Mouse (Mus musculus) myocyte (in vitro differentiated cells): Measurements from ENCODE around the gene Trp53i13. TPM values are rescaled to one million over a fixed set of nuclear protein-coding genes. Genes with fewer than 3 reads are reported as not detected.

Experiments used
- H3K27me3 ChIP-seq: one replicate; pipeline ENCODE4 v1.6.1; 2011; ENCODE audit not compliant: control insufficient read depth, insufficient read depth, insufficient read length
- H3K36me3 ChIP-seq: one replicate; pipeline ENCODE4 v1.6.1; 2011; ENCODE audit not compliant: control insufficient read depth, insufficient read depth
- H3K4me2 ChIP-seq: one replicate; pipeline ENCODE4 v1.6.1; 2011; ENCODE audit warnings: low read depth, control low read depth
- H3K4me3 ChIP-seq: one replicate; pipeline ENCODE4 v1.5.1; 2011; ENCODE audit warnings: mild to moderate bottlenecking, control low read depth, moderate library complexity
- H3K79me2 ChIP-seq: one replicate; pipeline ENCODE4 v1.6.1; 2011; ENCODE audit not compliant: control insufficient read depth, insufficient read depth
- H3ac ChIP-seq: one replicate; pipeline ENCODE4 v1.6.1; 2011; ENCODE audit not compliant: control insufficient read depth, insufficient read length
- CEBPB ChIP-seq: IDR thresholded peaks from 2 replicates; pipeline ENCODE4 v1.6.1; 2011; ENCODE audit warnings: mild to moderate bottlenecking, moderate library complexity; ENCODE audit not compliant: poor library complexity, insufficient read depth, severe bottlenecking
- E2F4 ChIP-seq: IDR thresholded peaks from one replicate; pipeline ENCODE4 v1.6.1; 2011; ENCODE audit warnings: mild to moderate bottlenecking, control low read depth, moderate library complexity; ENCODE audit not compliant: insufficient read depth
- MAX ChIP-seq: IDR thresholded peaks from one replicate; pipeline ENCODE4 v1.6.1; 2011; ENCODE audit warnings: low read depth, mild to moderate bottlenecking, control low read depth
- MYOD1 ChIP-seq, 3 experiments: IDR thresholded peaks; one replicate each; pipeline ENCODE4 v1.6.1; 2011; ENCODE audit warnings: control low read depth in 2 of 3, low read depth in 2 of 3, mild to moderate bottlenecking in 2 of 3, moderate library complexity in 1 of 3; ENCODE audit not compliant: insufficient read length in 2 of 3, control insufficient read depth in 1 of 3
- MYOG ChIP-seq, 3 experiments: IDR thresholded peaks; one replicate each; pipeline ENCODE4 v1.6.1; 2011; ENCODE audit warnings: control low read depth in 2 of 3, low read depth in 2 of 3, mild to moderate bottlenecking in 2 of 3; ENCODE audit not compliant: insufficient read length in 2 of 3, control insufficient read depth in 1 of 3, insufficient read depth in 1 of 3
- POLR2A ChIP-seq: IDR thresholded peaks from one replicate; pipeline ENCODE4 v1.6.1; 2011; ENCODE audit warnings: low read depth, mild to moderate bottlenecking, control low read depth, moderate library complexity; ENCODE audit not compliant: insufficient read length
- POLR2AphosphoS2 ChIP-seq: IDR thresholded peaks from one replicate; pipeline ENCODE4 v1.6.1; 2011; ENCODE audit warnings: low read depth, control low read depth; ENCODE audit not compliant: insufficient read length
- REST ChIP-seq: IDR thresholded peaks from one replicate; pipeline ENCODE4 v1.6.1; 2011; ENCODE audit warnings: mild to moderate bottlenecking, control low read depth, moderate library complexity; ENCODE audit not compliant: insufficient read depth, insufficient read length
- SRF ChIP-seq: IDR thresholded peaks from one replicate; pipeline ENCODE4 v1.6.1; 2011; ENCODE audit warnings: low read depth; ENCODE audit not compliant: control insufficient read depth, insufficient read length
- TCF12 ChIP-seq: IDR thresholded peaks from one replicate; pipeline ENCODE4 v1.6.1; 2011; ENCODE audit warnings: mild to moderate bottlenecking, control low read depth; ENCODE audit not compliant: poor library complexity, insufficient read depth, severe bottlenecking
- TCF3 ChIP-seq: IDR thresholded peaks from one replicate; pipeline ENCODE4 v1.6.1; 2011; ENCODE audit warnings: low read depth, control low read depth; ENCODE audit not compliant: insufficient read length
- USF1 ChIP-seq: IDR thresholded peaks from one replicate; pipeline ENCODE4 v1.6.1; 2011; ENCODE audit warnings: low read depth, mild to moderate bottlenecking, control low read depth, moderate library complexity
- polyA plus RNA-seq: library from polyadenylated mRNA; unstranded; fragments of >200 nt; fragmentation: generic; extraction: Trizol; gene quantifications from one replicate; pipeline ENCODE4 v1.2.1, GENCODE M21; 2012; ENCODE audit warnings: missing spikeins

The Trp53i13 gene
- polyA plus RNA-seq, 1 experiment, result 23.7 TPM

DNA sequence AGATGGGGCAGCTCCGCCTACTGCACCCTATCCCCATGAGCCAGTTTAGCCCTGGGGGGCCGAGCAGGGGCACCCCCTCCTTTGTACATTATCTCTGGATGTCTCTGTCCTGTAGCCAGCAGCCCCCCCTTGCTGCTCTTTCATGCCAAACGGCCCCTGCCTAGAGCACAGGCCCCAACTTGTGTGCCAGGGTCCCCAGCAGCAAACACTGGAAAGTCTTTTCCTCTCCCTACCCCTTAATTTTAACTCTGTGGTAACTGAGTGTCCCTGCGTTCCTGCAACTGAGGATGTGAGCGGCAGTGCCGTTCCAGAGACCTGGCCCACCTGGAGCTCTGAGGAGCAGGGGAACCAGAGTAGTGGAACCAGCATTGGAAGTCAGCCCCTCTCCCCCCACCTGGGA is 8.8 kb downstream of the Trp53i13 start:
- H3K4me2 ChIP-seq, result no peak overlapping the region
- H3K4me3 ChIP-seq, result no peak overlapping the region
- H3K36me3 ChIP-seq, result peaks cover 21% of the 10 kb centered on the region
- no peak overlapping the region for H3ac ChIP-seq
- TF ChIP-seq TCF12 (no peak), SRF (no peak), MAX (no peak), MYOG (IDR thresholded peaks at IDR 0.05; ENCODE audit: control insufficient read depth in 1 of 3, insufficient read depth in 1 of 3, insufficient read length in 2 of 3, low read depth in 2 of 3) (no peak), MYOD1 (IDR thresholded peaks at IDR 0.05; ENCODE audit: control insufficient read depth in 1 of 3, insufficient read length in 2 of 3, low read depth in 2 of 3) (no peak), E2F4 (no peak), POLR2AphosphoS2 (no peak), TCF3 (no peak), USF1 (no peak), REST (no peak), POLR2A (no peak)
- H3K27me3 ChIP-seq, result no peaks in the 10 kb centered on the region
- H3K79me2 ChIP-seq, result no peaks in the 10 kb centered on the region

- TF ChIP-seq POLR2AphosphoS2 (peak; percentile 58), MYOG (IDR thresholded peaks at IDR 0.05; ENCODE audit: control insufficient read depth in 1 of 3, insufficient read depth in 1 of 3, insufficient read length in 2 of 3, low read depth in 2 of 3) (no peak), MYOD1 (IDR thresholded peaks at IDR 0.05; ENCODE audit: control insufficient read depth in 1 of 3, insufficient read length in 2 of 3, low read depth in 2 of 3) (no peak), POLR2A (no peak), TCF3 (no peak)
- Histone ChIP-seq H3K4me3 (no peak overlapping the region), H3K79me2 (no peaks in the 10 kb centered on the region), H3K27me3 (no peaks in the 10 kb centered on the region), H3K36me3 (peaks cover 22% of the 10 kb centered on the region), H3K4me2 (no peak overlapping the region), H3ac (no peak overlapping the region)
These were observed 9.5 kb downstream of the Trp53i13 start for GRCm38 (mm10) chr11:77506273-77506672.

GRCm38 (mm10) chr11:77505291-77505980 is 10.3 kb downstream of the Trp53i13 start:
- H3K36me3 ChIP-seq, result peaks cover 22% of the 10 kb centered on the region

DNA sequence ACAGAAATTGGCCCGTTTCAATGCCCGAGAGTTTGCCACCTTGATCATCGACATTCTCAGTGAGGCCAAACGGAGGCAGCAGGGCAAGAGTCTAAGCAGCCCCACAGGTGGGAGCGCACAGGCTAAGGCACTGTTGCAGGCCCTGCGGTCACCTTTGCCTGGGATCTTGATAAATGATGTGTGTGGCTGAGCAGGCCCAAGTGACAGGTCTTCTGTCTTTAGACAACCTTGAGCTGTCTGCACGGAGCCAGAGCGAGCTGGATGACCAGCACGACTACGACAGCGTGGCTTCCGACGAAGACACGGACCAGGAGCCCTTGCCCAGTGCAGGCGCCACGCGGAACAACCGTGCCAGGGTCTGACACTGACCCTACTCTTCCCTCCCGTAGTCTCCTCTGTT is 11.4 kb downstream of the Trp53i13 start:
- Histone ChIP-seq H3K79me2 (no peaks in the 10 kb centered on the region), H3K4me2 (no peak overlapping the region), H3K4me3 (no peak overlapping the region), H3K36me3 (peaks cover 22% of the 10 kb centered on the region), H3ac (no peak overlapping the region), H3K27me3 (no peaks in the 10 kb centered on the region)
- no peak for TF ChIP-seq REST
- no peak for TF ChIP-seq CEBPB
- TF ChIP-seq E2F4, result no peak
- no peak for TF ChIP-seq MYOD1 (IDR thresholded peaks at IDR 0.05; ENCODE audit: control insufficient read depth in 1 of 3, insufficient read length in 2 of 3, low read depth in 2 of 3)

More at GRCm38 (mm10) chr11:77505291-77505980, 10.3 kb downstream of the Trp53i13 start:
- no peak overlapping the region for H3ac ChIP-seq
- H3K4me2 ChIP-seq, result no peak overlapping the region
- no peaks in the 10 kb centered on the region for H3K79me2 ChIP-seq
- no peaks in the 10 kb centered on the region for H3K27me3 ChIP-seq
- TF ChIP-seq MYOG (IDR thresholded peaks at IDR 0.05; ENCODE audit: control insufficient read depth in 1 of 3, insufficient read depth in 1 of 3, insufficient read length in 2 of 3, low read depth in 2 of 3) (no peak), USF1 (no peak), CEBPB (no peak), SRF (no peak), E2F4 (no peak), POLR2A (no peak), TCF12 (no peak), MYOD1 (IDR thresholded peaks at IDR 0.05; ENCODE audit: control insufficient read depth in 1 of 3, insufficient read length in 2 of 3, low read depth in 2 of 3) (no peak), TCF3 (no peak), REST (no peak), POLR2AphosphoS2 (no peak), MAX (no peak)
- no peak overlapping the region for H3K4me3 ChIP-seq

DNA sequence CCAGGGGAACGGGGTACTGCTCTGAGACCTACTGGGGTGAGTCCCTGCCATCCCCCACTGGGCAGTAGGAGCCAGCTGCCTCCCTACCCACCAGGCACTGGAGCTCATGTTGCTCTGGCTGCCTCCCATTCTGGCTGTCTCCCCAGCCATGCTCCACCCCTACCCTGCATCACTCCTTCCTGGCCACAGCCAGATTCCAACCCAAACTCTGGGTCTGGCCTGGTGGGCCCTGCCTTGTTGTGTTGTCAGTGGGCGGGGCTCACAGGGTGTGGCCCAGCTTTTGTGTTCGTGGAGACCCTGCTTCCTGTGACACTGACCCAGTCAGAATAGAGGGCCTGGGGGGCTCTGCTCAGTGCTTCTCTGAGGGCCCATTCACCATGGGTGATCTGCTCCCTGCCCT is 12.3 kb downstream of the Trp53i13 start:
- H3K79me2 ChIP-seq, result peaks cover 6% of the 10 kb centered on the region
- no peak overlapping the region for H3K4me3 ChIP-seq
- peaks cover 22% of the 10 kb centered on the region for H3K36me3 ChIP-seq
- no peak for TF ChIP-seq TCF3
- no peak for TF ChIP-seq TCF12
- TF ChIP-seq SRF, result no peak
- TF ChIP-seq MAX, result no peak
- no peak for TF ChIP-seq REST
- peak in 2 of 3 experiments; percentile 56 to 88 for TF ChIP-seq MYOD1 (IDR thresholded peaks at IDR 0.05; ENCODE audit: control insufficient read depth in 1 of 3, insufficient read length in 2 of 3, low read depth in 2 of 3)
- TF ChIP-seq E2F4, result no peak
- TF ChIP-seq MYOG (IDR thresholded peaks at IDR 0.05; ENCODE audit: control insufficient read depth in 1 of 3, insufficient read depth in 1 of 3, insufficient read length in 2 of 3, low read depth in 2 of 3), result peak in 2 of 3 experiments; percentile 52 to 84
- peak; percentile 42 for TF ChIP-seq POLR2A
- peak; percentile 26 for TF ChIP-seq POLR2AphosphoS2
- no peak for TF ChIP-seq CEBPB
- TF ChIP-seq USF1, result no peak
- no peak overlapping the region for H3ac ChIP-seq
- peak overlapping the region; percentile 35 for H3K4me2 ChIP-seq
- no peaks in the 10 kb centered on the region for H3K27me3 ChIP-seq
